Mouse (Mus musculus) liver, adult (tissue): ENCODE results near the gene Sh3yl1.

ENCODE experiments used
- GATA4 ChIP-seq: IDR thresholded peaks from 2 replicates; pipeline ENCODE4 v1.6.1; 2014; ENCODE audit warnings: mild to moderate bottlenecking, low read length; ENCODE audit not compliant: insufficient replicate concordance

Sh3yl1 gene

DNA sequence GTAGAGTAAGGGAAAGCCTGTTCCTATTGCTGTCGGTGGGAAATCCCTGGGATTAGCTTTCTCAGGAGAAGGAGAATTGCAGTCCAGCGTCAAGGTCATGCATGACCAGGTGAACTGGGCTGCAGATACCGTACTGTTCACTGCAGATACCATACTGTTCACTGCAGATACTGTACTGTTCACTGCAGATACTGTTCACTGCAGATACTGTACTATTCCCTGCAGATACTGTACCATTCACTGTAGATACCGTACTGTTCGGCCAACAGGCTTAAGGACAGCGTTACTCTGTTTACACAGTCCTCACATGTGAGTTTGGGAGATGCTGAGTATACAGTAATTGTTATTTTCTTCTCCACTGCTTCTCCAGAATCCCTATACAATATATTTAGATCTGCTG is 16.7 kb downstream of the Sh3yl1 start:
- no peak for TF ChIP-seq GATA4

GRCm38 (mm10) chr12:30933299-30933698 is 21.8 kb downstream of the Sh3yl1 start:
- TF ChIP-seq GATA4 = no peak

DNA sequence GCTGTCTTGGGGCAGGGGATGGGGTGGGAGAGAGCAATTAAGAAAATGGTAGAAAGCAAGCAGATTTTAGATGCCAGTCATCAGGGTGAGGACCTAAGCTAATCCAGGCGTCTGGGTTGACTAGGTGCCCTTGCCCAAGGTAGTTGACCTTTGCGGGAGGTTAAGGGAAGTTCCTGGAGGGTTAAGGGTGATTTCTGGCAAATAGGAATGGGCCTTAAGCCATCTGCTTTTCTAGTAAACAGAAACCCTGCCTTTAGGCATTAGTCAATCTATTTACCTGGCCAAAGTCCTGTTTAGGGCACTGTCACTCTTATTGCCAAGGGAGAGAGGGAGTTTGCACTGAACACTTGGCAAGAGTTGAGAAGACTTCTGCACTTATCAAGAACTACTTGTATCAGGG is 25.4 kb downstream of the Sh3yl1 start:
- TF ChIP-seq GATA4 = no peak

DNA sequence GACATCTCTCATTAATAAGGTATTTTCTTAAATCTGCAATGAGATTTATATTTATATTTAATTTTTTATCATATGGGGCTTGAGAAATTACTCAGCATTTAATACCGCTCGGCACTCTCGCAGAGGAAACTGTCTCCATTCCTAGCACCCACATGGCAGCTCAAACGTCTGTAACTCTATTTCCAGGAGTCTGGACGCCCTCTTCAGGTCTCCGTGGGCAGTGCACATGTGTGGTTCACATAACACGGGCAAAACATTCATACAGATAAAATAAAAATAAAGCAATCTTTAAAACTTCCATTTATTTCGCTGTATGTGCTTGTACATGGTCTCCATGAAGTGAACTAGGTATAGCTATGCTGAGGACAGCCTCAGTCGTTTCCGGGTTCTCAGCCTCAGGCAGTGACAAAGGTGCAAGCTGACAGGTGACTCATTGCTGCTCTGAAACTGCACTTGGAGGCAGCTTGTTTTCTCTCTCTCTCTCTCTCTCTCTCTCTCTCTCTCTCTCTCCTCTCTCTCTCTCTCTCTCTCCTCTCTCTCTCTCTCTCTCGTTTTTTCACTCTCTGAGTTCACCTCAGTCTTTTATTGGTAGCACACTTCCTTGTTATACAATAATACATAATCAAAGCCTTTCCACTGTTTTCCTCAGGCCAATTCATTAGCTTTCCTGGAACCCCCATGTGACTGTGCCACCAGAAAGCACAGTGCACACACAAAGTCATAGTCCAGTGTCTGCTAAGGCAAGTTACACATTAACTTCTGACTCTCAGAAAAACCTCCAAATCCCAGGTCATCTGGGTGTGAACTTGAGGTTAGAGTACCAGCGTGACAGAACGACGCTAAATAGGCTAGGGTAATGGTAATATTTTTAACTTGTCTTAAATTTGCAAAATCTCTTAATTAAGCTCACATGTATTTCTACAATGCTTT is 31.9 kb downstream of the Sh3yl1 start:
- no peak for TF ChIP-seq GATA4

DNA sequence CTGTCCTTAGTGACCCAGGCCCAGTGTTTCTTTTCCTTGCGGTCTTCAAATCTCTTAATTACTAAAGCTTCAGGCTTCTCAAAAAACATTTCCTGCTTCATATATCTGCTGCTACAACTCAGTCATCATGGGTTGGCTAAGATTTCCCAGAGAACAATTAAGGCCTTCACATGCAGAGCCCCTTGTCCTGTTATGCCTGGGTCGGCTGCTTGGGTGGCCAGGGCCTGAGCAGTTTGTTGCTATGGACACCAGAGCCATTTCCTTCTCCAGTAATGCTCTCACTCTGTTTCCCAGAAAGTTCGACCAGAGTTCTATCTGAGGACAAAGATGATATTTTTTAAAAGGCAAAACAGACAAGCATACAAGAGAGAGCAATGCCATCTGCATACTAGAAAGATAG is 32.7 kb downstream of the Sh3yl1 start:
- TF ChIP-seq GATA4 = no peak

- TF ChIP-seq GATA4 = no peak
Observed at GRCm38 (mm10) chr12:30970700-30971099, 59.2 kb downstream of the Sh3yl1 start.

DNA sequence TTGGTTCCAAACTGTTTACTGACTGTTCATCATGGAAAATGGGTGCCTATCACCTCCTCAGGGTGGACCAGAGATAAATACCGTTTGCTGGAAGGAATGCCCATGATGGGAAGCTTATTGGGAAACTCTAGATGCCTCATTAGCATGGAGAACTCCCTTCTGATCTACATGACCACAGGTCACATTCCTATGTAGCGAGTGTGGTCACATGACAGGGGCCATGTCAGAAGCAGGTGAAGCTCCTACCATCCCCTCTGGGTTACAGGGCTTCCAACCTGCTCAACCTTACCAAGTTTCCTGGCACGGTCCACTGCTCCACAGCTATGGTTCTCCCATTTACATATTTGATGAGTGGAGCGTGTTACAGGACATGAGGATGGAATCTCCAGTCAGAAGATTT is 92.3 kb downstream of the Sh3yl1 start:
- TF ChIP-seq GATA4 = no peak

DNA sequence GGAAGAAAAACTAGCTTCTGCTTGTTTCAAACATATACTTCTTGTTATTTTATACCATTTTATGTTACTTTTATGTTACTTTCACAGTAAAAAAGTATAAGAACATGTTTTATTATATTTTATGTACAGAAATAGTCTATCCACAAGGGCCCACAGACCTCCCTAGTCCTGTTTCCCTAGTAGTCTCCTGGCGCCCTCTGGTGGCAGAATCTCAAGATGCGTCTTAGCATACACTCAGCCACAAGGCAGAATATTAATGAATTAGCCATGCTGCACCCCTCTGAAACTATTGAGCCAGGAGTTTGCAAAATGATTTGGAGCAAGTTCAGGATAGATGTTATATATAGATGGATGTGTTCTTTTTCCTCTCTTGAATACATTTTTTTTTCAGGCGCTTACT is 93.5 kb downstream of the Sh3yl1 start:
- TF ChIP-seq GATA4 = no peak

DNA sequence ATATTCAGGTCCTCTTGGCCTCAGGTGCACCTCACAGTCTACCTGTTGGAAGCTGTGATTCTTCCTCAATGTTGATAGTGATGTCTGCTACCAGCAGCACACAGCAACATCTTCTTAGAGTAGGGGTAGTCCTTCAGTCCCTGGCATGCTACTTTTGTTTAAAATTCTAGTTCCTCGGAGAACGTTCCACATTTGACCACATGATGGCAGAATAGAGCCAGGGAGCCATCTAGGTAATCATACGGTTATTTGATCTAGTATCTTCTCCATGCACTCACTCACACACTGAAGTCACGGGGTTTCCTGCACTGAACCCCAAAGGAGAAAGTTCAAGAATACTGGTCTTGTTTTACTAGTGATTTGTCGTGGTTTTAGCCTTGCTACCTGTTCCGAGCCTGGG is 96.7 kb downstream of the Sh3yl1 start:
- no peak for TF ChIP-seq GATA4
